8 mouse cellular contexts compared by ENCODE assay signal in the genomic region with DNA sequence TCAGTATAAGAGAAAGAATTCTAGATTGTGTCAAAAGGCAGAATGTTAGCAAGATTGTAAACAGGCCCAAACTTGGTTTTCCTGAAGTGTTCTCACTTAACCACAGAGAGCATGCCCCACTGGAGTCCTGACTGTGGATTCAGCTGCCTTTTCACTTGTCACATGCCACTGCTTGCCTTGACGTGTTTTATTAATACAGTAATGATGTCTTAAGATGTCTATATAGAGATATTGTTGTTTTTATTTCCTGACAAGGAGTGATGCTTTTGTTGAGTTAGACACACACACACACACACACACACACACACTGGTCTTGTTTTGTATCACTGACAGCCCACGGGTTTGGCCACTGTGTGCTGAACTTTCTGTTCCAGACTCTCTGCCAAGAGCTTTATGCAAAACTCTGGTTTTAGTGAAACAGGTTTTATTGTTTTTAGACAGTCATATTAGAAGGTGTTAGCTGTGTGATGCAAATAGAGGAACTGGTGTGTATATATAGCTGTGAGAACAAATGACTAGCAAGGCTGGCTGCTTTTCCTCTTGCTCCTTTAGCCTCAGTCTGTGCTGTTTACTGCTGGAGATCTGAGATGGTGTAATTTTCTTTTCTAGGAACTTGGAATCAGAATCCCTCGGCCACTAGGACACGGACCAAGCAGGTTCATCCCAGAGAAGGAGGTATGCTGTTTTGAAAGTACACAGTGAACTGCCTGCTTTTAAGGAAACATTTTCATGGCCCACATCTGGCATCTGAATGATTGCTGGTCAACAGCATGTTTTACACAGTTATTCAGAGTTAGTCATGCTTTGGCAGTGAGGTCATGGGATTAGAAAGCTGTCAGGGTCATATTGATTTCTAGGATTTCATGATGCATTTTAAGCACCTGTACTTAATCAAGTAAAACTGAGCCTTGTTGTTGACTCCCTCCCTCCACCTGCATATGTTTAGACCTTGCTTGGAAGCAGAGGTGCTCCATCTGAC.
DNase-seq lines count a peak whose midpoint lies in the region; ATAC-seq and TF ChIP-seq lines count a peak whose summit lies in the region.

No protein-coding gene starts in this region.

- H3K4me2 ChIP-seq in hindbrain, postnatal 0 days (ENCODE audit: low read depth, low read length), result no peak overlapping the region
- H3K4me2 ChIP-seq in hindbrain, embryonic 11.5 days (replicated peaks; ENCODE audit: low read depth, low read length), result no peak overlapping the region
- H3K4me2 ChIP-seq in embryonic facial prominence, embryonic 14.5 days (ENCODE audit: low read depth, low read length), result no peak overlapping the region

- peaks cover 7% of the 10 kb centered on the region for H3K36me3 ChIP-seq in hindbrain, postnatal 0 days (ENCODE audit: insufficient read depth, low read length)
- peaks cover 5% of the 10 kb centered on the region; the same call in 1 of the 2 replicates for H3K36me3 ChIP-seq in hindbrain, embryonic 11.5 days (ENCODE audit: control insufficient read depth, insufficient read depth, low read length)
- H3K36me3 ChIP-seq in embryonic facial prominence, embryonic 14.5 days (ENCODE audit: control insufficient read depth, insufficient read depth, low read length), result peaks cover 22% of the 10 kb centered on the region

- H3K9me3 ChIP-seq in hindbrain, postnatal 0 days (ENCODE audit: low read length), result no peaks in the 10 kb centered on the region
- H3K9me3 ChIP-seq in hindbrain, embryonic 11.5 days (ENCODE audit: control insufficient read depth, low read length), result no peaks in the 10 kb centered on the region
- H3K9me3 ChIP-seq in embryonic facial prominence, embryonic 14.5 days (ENCODE audit: control insufficient read depth, low read length), result no peaks in the 10 kb centered on the region

- H3K9ac ChIP-seq in hindbrain, postnatal 0 days (replicated peaks; ENCODE audit: low read length), result no peak overlapping the region
- H3K9ac ChIP-seq in hindbrain, embryonic 11.5 days (ENCODE audit: low read depth, low read length), result no peak overlapping the region
- no peak overlapping the region for H3K9ac ChIP-seq in embryonic facial prominence, embryonic 14.5 days (ENCODE audit: low read depth, low read length)

- WGBS in hindbrain, postnatal 0 days, result 54% methylated on average over 4 of the region's 4 CpGs
- WGBS in hindbrain, embryonic 11.5 days, result 69% methylated on average over 4 of the region's 4 CpGs
- WGBS in embryonic facial prominence, embryonic 14.5 days, result 31% methylated on average over 4 of the region's 4 CpGs

- DNase-seq in hindbrain, postnatal 0 days (ENCODE audit: low spot score), result peak; percentile 46
- no peak for DNase-seq in hindbrain, embryonic 11.5 days (ENCODE audit: low spot score)
- DNase-seq in 416B (ENCODE audit: low read depth), result peak; percentile 25
- peak; percentile 65 for DNase-seq in embryonic facial prominence, embryonic 14.5 days (ENCODE audit: low spot score)
- DNase-seq in heart, postnatal 36 days, result peak; percentile 56 to 74
- DNase-seq in c-Kit-positive CD71-positive TER-119-positive erythroid progenitor cells, embryonic 14.5 days (ENCODE audit: low spot score), result no peak

- intact Hi-C loops in heart, postnatal 36 days (cut with DNase I), result loop anchor here (5.0 kb wide), 1 partner anchor 379 kb away; no protein-coding TSS in a partner anchor

- H3K4me1 ChIP-seq in hindbrain, postnatal 0 days (ENCODE audit: insufficient read depth, low read length), result no peaks in the 10 kb centered on the region
- no peaks in the 10 kb centered on the region for H3K4me1 ChIP-seq in hindbrain, embryonic 11.5 days (replicated peaks; ENCODE audit: control insufficient read depth, insufficient read depth, low read length)
- peaks cover 17% of the 10 kb centered on the region for H3K4me1 ChIP-seq in embryonic facial prominence, embryonic 14.5 days (ENCODE audit: control insufficient read depth, insufficient read depth, low read length)

- no peaks in the 10 kb centered on the region for H3K27me3 ChIP-seq in hindbrain, postnatal 0 days (ENCODE audit: insufficient read depth, low read length)
- H3K27me3 ChIP-seq in hindbrain, embryonic 11.5 days (ENCODE audit: control insufficient read depth, insufficient read depth, low read length), result no peaks in the 10 kb centered on the region
- no peaks in the 10 kb centered on the region for H3K27me3 ChIP-seq in embryonic facial prominence, embryonic 14.5 days (replicated peaks; ENCODE audit: control insufficient read depth, insufficient read depth, low read length)

- H3K27ac ChIP-seq in hindbrain, postnatal 0 days, result peak overlapping the region; percentile 42; the same call in 1 of the 2 replicates
- H3K27ac ChIP-seq in hindbrain, embryonic 11.5 days (ENCODE audit: low read depth, low read length), result no peak overlapping the region
- peak overlapping the region; percentile 44 for H3K27ac ChIP-seq in embryonic facial prominence, embryonic 14.5 days (replicated peaks; ENCODE audit: low read depth, low read length)

- no peak for TF ChIP-seq CTCF in hindbrain, postnatal 0 days (IDR thresholded peaks at IDR 0.05; ENCODE audit: low read depth)

- ATAC-seq in hindbrain, postnatal 0 days, result no peak
- no peak for ATAC-seq in hindbrain, embryonic 11.5 days (ENCODE audit: low FRiP score)
- peak; percentile 60 for ATAC-seq in embryonic facial prominence, embryonic 14.5 days (ENCODE audit: low read depth)
- ATAC-seq in neutrophil, adult 5-6 weeks (ENCODE audit: extremely low read depth, insufficient number of reproducible peaks, low FRiP score, poor library complexity, severe bottlenecking), result peak; percentile 82
- ATAC-seq in cerebellum, adult (ENCODE audit: insufficient number of reproducible peaks, low FRiP score, low TSS enrichment), result no peak

- no peak overlapping the region for H3K4me3 ChIP-seq in hindbrain, postnatal 0 days (ENCODE audit: low read length)
- no peak overlapping the region for H3K4me3 ChIP-seq in hindbrain, embryonic 11.5 days (ENCODE audit: low read depth, low read length)
- H3K4me3 ChIP-seq in embryonic facial prominence, embryonic 14.5 days (ENCODE audit: low read depth, low read length), result no peak overlapping the region

Comparison
In these comparisons a context has a peak if more than half of its experiments do, and no peak if none do; other contexts are left out.
1. DNase-seq: peak in hindbrain, postnatal 0 days (single experiment), 416B (single experiment), embryonic facial prominence, embryonic 14.5 days (single experiment) and heart, postnatal 36 days (2 of 2); none in hindbrain, embryonic 11.5 days (single experiment) and c-Kit-positive CD71-positive TER-119-positive erythroid progenitor cells, embryonic 14.5 days (single experiment).
2. ATAC-seq: peak in embryonic facial prominence, embryonic 14.5 days (single experiment) and neutrophil, adult 5-6 weeks (single experiment); none in hindbrain, postnatal 0 days (single experiment), hindbrain, embryonic 11.5 days (single experiment) and cerebellum, adult (single experiment).